Mouse (Mus musculus) forebrain, embryonic 16.5 days (tissue): Measurements from ENCODE around the gene 9430097D07Rik. TPM values are rescaled to one million over a fixed set of nuclear protein-coding genes. Genes with fewer than 3 reads are reported as not detected.

Experiments used
- ATAC-seq: fragments of 200-750 bp; cut with Nextera tagmentation; 2 replicates; pipeline ENCODE4 v1.8.0; 2017; ENCODE audit warnings: mild to moderate bottlenecking, moderate library complexity
- H3K27ac ChIP-seq: fragments of 300-500 bp; sonication (generic); 2 replicates; pipeline ENCODE4 v1.5.1; 2014; ENCODE audit warnings: low read length, control low read depth
- H3K27me3 ChIP-seq: fragments of 300-500 bp; sonication (generic); replicated peaks from 2 replicates; pipeline ENCODE4 v1.6.1; 2014; ENCODE audit warnings: low read length; ENCODE audit not compliant: control insufficient read depth, insufficient read depth
- H3K36me3 ChIP-seq: fragments of 300-500 bp; sonication (generic); 2 replicates; pipeline ENCODE4 v1.6.1; 2014; ENCODE audit not compliant: control insufficient read depth, insufficient read depth
- H3K4me1 ChIP-seq: fragments of 300-500 bp; sonication (generic); replicated peaks from 2 replicates; pipeline ENCODE4 v1.6.1; 2014; ENCODE audit warnings: low read length; ENCODE audit not compliant: control insufficient read depth, insufficient read depth
- H3K4me2 ChIP-seq: fragments of 300-500 bp; sonication (generic); 2 replicates; pipeline ENCODE4 v1.6.1; 2014; ENCODE audit warnings: mild to moderate bottlenecking, low read length, control low read depth
- H3K4me3 ChIP-seq: fragments of 300-500 bp; sonication (generic); replicated peaks from 2 replicates; pipeline ENCODE4 v1.5.1; 2014; ENCODE audit warnings: mild to moderate bottlenecking, low read length, control low read depth
- H3K9ac ChIP-seq: fragments of 300-500 bp; sonication (generic); replicated peaks from 2 replicates; pipeline ENCODE4 v1.6.1; 2014; ENCODE audit warnings: low read depth, low read length, control low read depth
- H3K9me3 ChIP-seq: fragments of 300-500 bp; sonication (generic); 2 replicates; pipeline ENCODE4 v1.6.1; 2016; ENCODE audit warnings: low read length; ENCODE audit not compliant: control insufficient read depth
- WGBS: fragments of 180-500 bp; shearing (Covaris S2); extraction: QIAGEN DNeasy Blood & Tissue Kit; methylation state at CpG from one replicate; pipeline ENCODE4 v1.1.7; 2014; 5-methylcytosine and 5-hydroxymethylcytosine counted together
- polyA plus RNA-seq: library from polyadenylated mRNA; unstranded; fragments of >200 nt; fragmentation: Nextera tagmentation; extraction: Ambion mirVana; gene quantifications from 2 replicates; pipeline ENCODE4 v1.2.1, GENCODE M21; 2015

Gene 9430097D07Rik
- 0.42 and 0.60 TPM in 2 replicates for polyA plus RNA-seq

DNA sequence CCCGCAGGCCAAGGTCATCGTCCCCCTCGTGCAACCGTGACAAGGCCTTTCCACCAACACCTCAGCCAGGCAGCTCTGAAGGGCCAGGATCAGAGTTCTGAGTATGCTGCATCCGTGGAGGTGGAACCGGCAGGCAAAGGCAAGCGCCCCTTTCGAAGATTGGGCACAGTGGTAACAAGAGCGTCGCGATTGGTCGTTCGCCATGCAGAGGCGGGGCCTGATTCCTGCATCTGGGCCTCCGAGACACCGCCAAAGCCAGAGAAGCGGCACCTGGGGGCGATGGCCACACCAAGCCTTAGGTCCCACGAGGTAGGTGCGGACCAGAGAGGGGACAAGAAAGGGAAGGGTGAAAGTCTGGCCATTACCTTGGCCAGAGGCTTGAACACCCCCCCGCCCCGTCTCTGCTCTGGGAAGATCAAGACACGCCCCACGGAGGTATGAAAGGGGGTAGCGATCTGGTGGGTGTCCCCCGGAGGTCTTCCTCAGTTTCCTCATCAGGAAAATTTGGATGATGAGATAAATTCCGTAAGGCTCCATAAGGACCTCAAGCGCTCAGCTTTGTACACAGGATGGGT is at the start of gene 9430097D07Rik:
Gene 9430097D07Rik (minus strand): TSS at position 99 of the 575 bp plus-strand sequence.
- Histone ChIP-seq H3K27me3 (peaks cover 8% of the 10 kb centered on the region; the same call in 1 of the 2 replicates), H3K4me2 (peak within 1 kb of the TSS; percentile 99), H3K9me3 (no peaks in the 10 kb centered on the region), H3K4me3 (peak within 1 kb of the TSS; percentile 59), H3K9ac (peak within 1 kb of the TSS; percentile 63), H3K36me3 (no peaks in the 10 kb centered on the region), H3K4me1 (peaks cover 19% of the 10 kb centered on the region), H3K27ac (no peak within 1 kb of the TSS)
- WGBS, result 3% methylated on average over 28 of the region's 28 CpGs
- ATAC-seq, result peak; percentile 82

DNA sequence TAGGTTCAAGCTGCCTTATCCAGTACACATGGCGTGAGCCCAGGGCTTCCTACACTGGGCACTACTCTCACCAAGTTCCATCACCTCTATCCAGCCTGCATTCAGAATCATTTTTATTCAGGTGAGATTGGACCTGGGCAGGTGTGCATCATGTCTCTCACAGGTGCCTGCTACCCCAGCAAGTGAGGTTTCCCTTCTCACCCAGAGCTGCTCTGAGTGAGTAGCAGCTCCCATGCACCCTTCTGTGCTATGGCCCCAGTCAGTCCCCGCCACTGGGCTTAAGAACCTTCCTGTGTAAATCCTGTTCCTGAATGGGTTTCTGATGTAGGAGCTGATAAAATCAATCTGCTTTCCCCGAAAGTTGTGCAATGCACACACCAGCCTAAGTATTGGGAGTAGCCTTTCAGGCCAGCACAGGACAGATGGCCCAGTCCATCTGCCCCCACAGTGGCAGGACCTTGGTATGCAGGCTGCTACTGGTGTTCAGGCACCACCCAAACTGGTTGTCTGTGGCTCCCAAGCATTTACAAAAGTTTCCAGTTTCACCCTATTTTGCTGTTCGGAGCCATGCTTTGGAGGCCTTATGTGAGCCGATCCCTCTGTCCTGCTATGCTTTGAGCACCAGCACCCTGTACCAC is 48.7 kb upstream of the 9430097D07Rik start:
- Histone ChIP-seq H3K27me3 (no peaks in the 10 kb centered on the region), H3K27ac (no peak overlapping the region), H3K4me2 (no peak overlapping the region), H3K9ac (no peak overlapping the region), H3K4me3 (no peak overlapping the region), H3K36me3 (no peaks in the 10 kb centered on the region), H3K9me3 (no peaks in the 10 kb centered on the region), H3K4me1 (peaks cover 36% of the 10 kb centered on the region)
- no peak for ATAC-seq
- WGBS, result 93% methylated on average over 5 of the region's 5 CpGs

DNA sequence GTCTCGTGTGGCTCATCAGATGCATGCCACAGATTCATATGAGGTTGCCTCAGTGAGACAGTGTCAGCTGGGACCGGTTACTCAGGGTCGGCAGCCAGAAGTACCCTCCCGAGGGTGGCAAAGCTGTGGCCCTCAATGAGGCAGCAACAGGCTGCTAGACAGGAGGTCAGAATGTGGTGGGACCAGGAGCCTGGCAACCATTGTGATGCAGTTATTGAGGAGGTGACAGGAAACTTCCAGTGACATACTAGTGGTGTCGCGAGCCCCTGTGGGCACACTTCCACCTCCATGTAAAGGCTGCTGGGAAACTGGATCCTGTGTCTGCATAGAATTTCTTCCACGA is 46.0 kb upstream of the 9430097D07Rik start, which contains the start of gene Ak1:
Gene Ak1 (plus strand): TSS at position 242 of the 343 bp plus-strand sequence.
- Histone ChIP-seq H3K9ac (peak within 1 kb of the TSS; percentile 4; the same call in 1 of the 2 replicates), H3K27ac (no peak within 1 kb of the TSS), H3K4me3 (no peak within 1 kb of the TSS), H3K4me2 (no peak within 1 kb of the TSS), H3K36me3 (no peaks in the 10 kb centered on the region), H3K9me3 (peaks cover 3% of the 10 kb centered on the region; the same call in 1 of the 2 replicates), H3K4me1 (peaks cover 19% of the 10 kb centered on the region), H3K27me3 (no peaks in the 10 kb centered on the region)
- 42% methylated on average over 7 of the region's 7 CpGs for WGBS
- no peak for ATAC-seq

DNA sequence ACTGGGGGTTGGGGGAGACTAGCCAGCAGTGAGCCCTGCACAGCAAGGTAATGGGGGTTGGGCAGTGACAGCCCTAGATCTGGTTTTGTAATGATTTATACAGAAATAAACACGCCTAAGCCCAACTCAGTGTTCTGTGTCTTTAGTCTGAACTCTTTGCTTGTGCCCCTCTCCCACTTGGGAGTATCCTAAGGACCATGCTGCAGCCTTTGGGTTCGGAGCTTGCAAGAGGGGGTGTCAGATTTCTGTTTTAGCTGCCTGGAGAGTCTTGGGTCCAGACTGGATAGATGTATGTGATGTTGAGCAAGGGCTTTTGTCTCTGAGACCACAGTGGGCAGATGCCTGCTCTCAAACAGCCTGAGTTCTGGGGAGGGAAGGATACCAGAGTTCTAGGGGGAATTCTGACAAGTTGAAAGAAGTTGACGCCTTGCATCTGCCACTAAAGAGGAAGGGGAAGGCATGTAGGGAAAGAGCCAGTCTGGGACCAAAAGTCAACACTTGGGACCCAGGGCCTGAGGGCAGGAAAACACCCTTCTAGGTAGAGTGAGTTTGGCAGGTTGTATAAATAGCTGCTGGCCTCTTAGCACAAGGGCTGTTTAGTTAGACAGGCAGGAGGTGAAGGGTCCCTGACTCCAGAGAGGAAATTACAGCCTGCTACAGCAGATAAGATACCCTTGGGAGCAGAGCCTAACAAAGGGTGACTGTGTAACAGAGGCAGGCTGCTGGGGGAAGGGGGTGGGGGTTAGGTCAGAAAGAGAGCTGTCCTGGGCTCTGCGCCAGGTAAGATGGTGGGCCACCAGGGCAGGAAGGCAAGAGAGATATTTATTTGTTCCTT is 45.4 kb upstream of the 9430097D07Rik start:
- Histone ChIP-seq H3K27ac (no peak overlapping the region), H3K27me3 (no peaks in the 10 kb centered on the region), H3K9me3 (peaks cover 3% of the 10 kb centered on the region; the same call in 1 of the 2 replicates), H3K4me1 (peaks cover 13% of the 10 kb centered on the region), H3K9ac (peak overlapping the region; percentile 4; the same call in 1 of the 2 replicates), H3K36me3 (no peaks in the 10 kb centered on the region), H3K4me2 (no peak overlapping the region), H3K4me3 (no peak overlapping the region)
- ATAC-seq, result no peak
- 60% methylated on average over 4 of the region's 4 CpGs for WGBS

DNA sequence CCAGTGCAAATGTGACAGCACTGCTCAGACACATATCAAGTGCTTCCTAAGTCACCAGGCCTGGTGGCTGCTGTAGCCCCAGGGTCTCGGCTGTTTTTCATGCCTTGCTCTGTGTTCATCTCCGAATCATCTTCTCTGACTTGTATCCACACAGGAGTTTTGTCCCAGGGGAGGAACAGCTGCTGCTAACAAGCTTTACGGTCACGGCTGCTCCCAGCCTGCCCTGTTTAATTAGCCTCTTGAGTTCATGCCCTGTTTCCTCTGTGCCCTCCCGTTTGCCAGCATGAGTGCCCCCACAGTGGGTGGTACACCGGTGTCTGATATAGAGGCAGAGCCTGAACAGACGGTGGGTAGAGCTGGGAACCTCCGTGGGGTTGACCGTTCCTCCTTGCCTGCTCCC is 42.6 kb upstream of the 9430097D07Rik start:
- no peak overlapping the region for H3K27ac ChIP-seq
- 0 out of 2 replicates have a peak, but pooled peaks cover 3% of the 10 kb centered on the region for H3K4me1 ChIP-seq
- no peak overlapping the region for H3K4me3 ChIP-seq
- no peak overlapping the region for H3K4me2 ChIP-seq
- no peak overlapping the region for H3K9ac ChIP-seq
- ATAC-seq, result no peak
- H3K27me3 ChIP-seq, result no peaks in the 10 kb centered on the region
- WGBS, result 77% methylated on average over 9 of the region's 9 CpGs
- peaks cover 3% of the 10 kb centered on the region; the same call in 1 of the 2 replicates for H3K9me3 ChIP-seq
- H3K36me3 ChIP-seq, result no peaks in the 10 kb centered on the region; the same call in 1 of the 2 replicates

DNA sequence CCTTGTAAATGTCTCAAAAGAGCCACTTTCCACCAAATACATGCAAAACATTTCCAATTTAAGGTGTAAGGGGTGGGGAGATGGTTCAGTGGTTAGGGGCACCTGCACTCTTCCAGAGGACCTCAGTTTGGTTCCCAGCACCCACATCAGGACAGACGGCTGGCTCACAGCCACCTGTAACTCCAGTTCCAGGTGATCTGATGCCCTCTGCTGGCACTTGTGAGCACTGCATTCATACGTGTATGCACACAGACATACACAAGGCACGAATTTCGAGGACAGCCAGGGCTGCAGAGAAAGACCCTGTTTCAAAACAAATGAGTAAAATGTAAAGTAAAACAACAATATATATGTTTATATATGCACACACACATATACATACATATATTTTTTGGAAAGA is 42.1 kb upstream of the 9430097D07Rik start:
- no peak for ATAC-seq
- Histone ChIP-seq H3K9me3 (peaks cover 3% of the 10 kb centered on the region; the same call in 1 of the 2 replicates), H3K9ac (no peak overlapping the region), H3K27me3 (no peaks in the 10 kb centered on the region), H3K4me1 (0 out of 2 replicates have a peak, but pooled peaks cover 3% of the 10 kb centered on the region), H3K4me3 (no peak overlapping the region), H3K27ac (no peak overlapping the region), H3K4me2 (no peak overlapping the region), H3K36me3 (no peaks in the 10 kb centered on the region; the same call in 1 of the 2 replicates)
- WGBS, result 93% methylated on average over 4 of the region's 4 CpGs

DNA sequence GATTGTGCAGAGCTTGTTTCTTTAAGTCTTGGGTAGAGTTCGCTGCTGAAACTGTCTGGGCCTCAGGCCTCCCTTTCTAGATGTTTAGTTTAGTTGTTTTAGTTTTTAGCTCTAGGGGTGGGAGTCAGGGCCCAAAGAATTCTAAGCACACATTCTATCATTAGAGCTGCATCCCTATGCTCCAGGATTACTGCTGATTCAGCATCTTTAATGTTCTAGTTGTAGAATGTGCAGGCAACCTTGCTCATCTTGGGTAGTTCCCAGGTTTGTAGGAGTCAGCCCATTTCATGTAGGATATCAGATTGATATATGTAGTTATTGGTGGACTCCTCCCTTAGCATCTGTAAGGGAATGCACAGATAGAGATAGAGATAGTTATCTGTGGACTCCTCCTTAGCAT is 41.6 kb upstream of the 9430097D07Rik start:
- no peaks in the 10 kb centered on the region for H3K27me3 ChIP-seq
- no peak overlapping the region for H3K27ac ChIP-seq
- peaks cover 3% of the 10 kb centered on the region; the same call in 1 of the 2 replicates for H3K9me3 ChIP-seq
- no peak overlapping the region for H3K4me2 ChIP-seq
- no peak overlapping the region for H3K9ac ChIP-seq
- 0 out of 2 replicates have a peak, but pooled peaks cover 3% of the 10 kb centered on the region for H3K4me1 ChIP-seq
- WGBS, result 96% methylated on average over 1 of the region's 1 CpGs
- no peaks in the 10 kb centered on the region; the same call in 1 of the 2 replicates for H3K36me3 ChIP-seq
- no peak for ATAC-seq
- no peak overlapping the region for H3K4me3 ChIP-seq

DNA sequence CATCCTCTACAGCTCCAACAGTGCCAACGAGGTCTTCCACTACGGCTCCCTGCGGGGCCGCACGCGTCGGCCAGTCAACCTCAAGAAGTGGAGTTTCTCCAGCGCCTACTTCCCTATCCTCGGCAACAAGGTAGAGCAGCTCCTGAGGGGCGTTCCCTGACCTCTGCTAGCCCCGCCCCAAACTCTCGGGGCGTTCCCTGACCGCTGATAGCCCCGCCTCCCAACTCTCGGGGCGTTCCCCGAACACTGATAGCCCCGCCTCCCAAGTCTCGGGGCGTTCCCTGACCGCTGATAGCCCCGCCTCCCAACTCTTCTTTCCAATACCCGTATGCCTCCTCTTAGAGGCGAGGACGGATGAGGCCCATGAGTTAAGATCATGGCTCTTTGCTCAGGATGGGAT is 36.8 kb upstream of the 9430097D07Rik start:
- Histone ChIP-seq H3K9ac (no peak overlapping the region), H3K27me3 (0 out of 2 replicates have a peak, but pooled peaks cover 2% of the 10 kb centered on the region), H3K36me3 (no peaks in the 10 kb centered on the region; the same call in 1 of the 2 replicates), H3K4me3 (no peak overlapping the region), H3K9me3 (no peaks in the 10 kb centered on the region), H3K27ac (no peak overlapping the region), H3K4me2 (no peak overlapping the region), H3K4me1 (peaks cover 20% of the 10 kb centered on the region)
- ATAC-seq, result no peak
- 71% methylated on average over 26 of the region's 26 CpGs for WGBS
